Mouse (Mus musculus) liver, embryonic 16.5 days (tissue): ENCODE results near the gene Ncf2. TPM values are rescaled to one million over a fixed set of nuclear protein-coding genes. Genes with fewer than 3 reads are reported as not detected.

Experiments
- ATAC-seq: fragments of 200-750 bp; cut with Nextera tagmentation; 2 replicates; pipeline ENCODE4 v1.8.0; 2017; ENCODE audit warnings: low read depth, mild to moderate bottlenecking, moderate number of reproducible peaks, moderate library complexity
- H3K27ac ChIP-seq: fragments of 300-500 bp; sonication (generic); 2 replicates; pipeline ENCODE4 v1.5.1; 2014; ENCODE audit warnings: mild to moderate bottlenecking, low read length
- H3K27me3 ChIP-seq: fragments of 300-500 bp; sonication (generic); 2 replicates; pipeline ENCODE4 v1.6.1; 2014; ENCODE audit warnings: low read depth, low read length, mixed read lengths; ENCODE audit not compliant: control insufficient read depth, insufficient read depth
- H3K36me3 ChIP-seq: fragments of 300-500 bp; sonication (generic); 2 replicates; pipeline ENCODE4 v1.6.1; 2014; ENCODE audit warnings: mild to moderate bottlenecking; ENCODE audit not compliant: control insufficient read depth, insufficient read depth
- H3K4me1 ChIP-seq: fragments of 300-500 bp; sonication (generic); 2 replicates; pipeline ENCODE4 v1.6.1; 2014; ENCODE audit warnings: low read depth, low read length, mixed read lengths; ENCODE audit not compliant: control insufficient read depth
- H3K4me2 ChIP-seq: fragments of 300-500 bp; sonication (generic); 2 replicates; pipeline ENCODE4 v1.6.1; 2014; ENCODE audit warnings: low read depth, low read length, mixed read lengths
- H3K4me3 ChIP-seq: fragments of 300-500 bp; sonication (generic); 2 replicates; pipeline ENCODE4 v1.5.1; 2014; ENCODE audit warnings: low read depth, mild to moderate bottlenecking, low read length
- H3K9ac ChIP-seq: fragments of 300-500 bp; sonication (generic); 2 replicates; pipeline ENCODE4 v1.6.1; 2014; ENCODE audit warnings: low read depth, low read length
- H3K9me3 ChIP-seq: fragments of 300-500 bp; sonication (generic); replicated peaks from 2 replicates; pipeline ENCODE4 v1.6.1; 2016; ENCODE audit warnings: low read length; ENCODE audit not compliant: control insufficient read depth
- WGBS: fragments of 180-500 bp; shearing (Covaris S2); extraction: QIAGEN DNeasy Blood & Tissue Kit; methylation state at CpG from one replicate; pipeline ENCODE4 v1.1.7; 2014; ENCODE audit not compliant: insufficient replicate concordance; 5-methylcytosine and 5-hydroxymethylcytosine counted together
- polyA plus RNA-seq: library from polyadenylated mRNA; unstranded; fragments of >200 nt; fragmentation: Nextera tagmentation; extraction: Ambion mirVana; gene quantifications from 2 replicates; pipeline ENCODE4 v1.2.1, GENCODE M21; 2015

The Ncf2 gene
- polyA plus RNA-seq, 1 experiment from 2014 or later, result 13.1 TPM

- Histone ChIP-seq H3K9me3 (no peaks in the 10 kb centered on the region), H3K4me1 (no peaks in the 10 kb centered on the region), H3K36me3 (no peaks in the 10 kb centered on the region), H3K27ac (no peak overlapping the region), H3K4me2 (no peak overlapping the region), H3K9ac (no peak overlapping the region), H3K27me3 (no peaks in the 10 kb centered on the region), H3K4me3 (no peak overlapping the region)
- 62% methylated on average over 9 of the region's 9 CpGs for WGBS
- no peak for ATAC-seq
Measured at GRCm38 (mm10) chr1:152824206-152824605, 24.2 kb downstream of the Ncf2 start.

GRCm38 (mm10) chr1:152826446-152826845 lies 26.5 kb downstream of the Ncf2 start:
- Histone ChIP-seq H3K36me3 (no peaks in the 10 kb centered on the region), H3K4me2 (no peak overlapping the region), H3K4me3 (no peak overlapping the region), H3K27ac (no peak overlapping the region), H3K9me3 (no peaks in the 10 kb centered on the region), H3K4me1 (no peaks in the 10 kb centered on the region), H3K27me3 (no peaks in the 10 kb centered on the region), H3K9ac (no peak overlapping the region)
- ATAC-seq, result no peak
- WGBS, result 68% methylated on average over 5 of the region's 5 CpGs

GRCm38 (mm10) chr1:152828168-152828567 lies 28.2 kb downstream of the Ncf2 start:
- Histone ChIP-seq H3K4me1 (no peaks in the 10 kb centered on the region), H3K36me3 (no peaks in the 10 kb centered on the region), H3K9ac (no peak overlapping the region), H3K9me3 (no peaks in the 10 kb centered on the region), H3K27ac (no peak overlapping the region), H3K4me2 (no peak overlapping the region), H3K4me3 (no peak overlapping the region), H3K27me3 (no peaks in the 10 kb centered on the region)
- WGBS, result 72% methylated on average over 5 of the region's 5 CpGs
- ATAC-seq, result no peak

- no peaks in the 10 kb centered on the region for H3K27me3 ChIP-seq
- WGBS, result 67% methylated on average over 10 of the region's 10 CpGs
- no peak overlapping the region for H3K4me2 ChIP-seq
- H3K27ac ChIP-seq, result no peak overlapping the region
- H3K4me3 ChIP-seq, result no peak overlapping the region
- H3K9ac ChIP-seq, result no peak overlapping the region
- H3K9me3 ChIP-seq, result no peaks in the 10 kb centered on the region
- H3K36me3 ChIP-seq, result no peaks in the 10 kb centered on the region
- H3K4me1 ChIP-seq, result no peaks in the 10 kb centered on the region
- ATAC-seq, result no peak
Measured at GRCm38 (mm10) chr1:152828637-152829355, 28.8 kb downstream of the Ncf2 start.

- ATAC-seq, result no peak
- H3K4me2 ChIP-seq, result no peak overlapping the region
- no peak overlapping the region for H3K4me3 ChIP-seq
- no peaks in the 10 kb centered on the region for H3K4me1 ChIP-seq
- no peaks in the 10 kb centered on the region for H3K9me3 ChIP-seq
- H3K36me3 ChIP-seq, result no peaks in the 10 kb centered on the region
- WGBS, result 81% methylated on average over 9 of the region's 9 CpGs
- H3K27me3 ChIP-seq, result no peaks in the 10 kb centered on the region
- H3K9ac ChIP-seq, result no peak overlapping the region
- H3K27ac ChIP-seq, result no peak overlapping the region
Measured at GRCm38 (mm10) chr1:152830054-152830453, 30.1 kb downstream of the Ncf2 start.

- 75% methylated on average over 8 of the region's 8 CpGs for WGBS
- ATAC-seq, result no peak
Measured at GRCm38 (mm10) chr1:152831003-152831402, 31.0 kb downstream of the Ncf2 start.

GRCm38 (mm10) chr1:152831619-152832018 lies 31.6 kb downstream of the Ncf2 start:
- Histone ChIP-seq H3K4me2 (no peak overlapping the region), H3K4me1 (no peaks in the 10 kb centered on the region), H3K27me3 (no peaks in the 10 kb centered on the region), H3K9ac (no peak overlapping the region), H3K9me3 (no peaks in the 10 kb centered on the region), H3K36me3 (peaks cover 7% of the 10 kb centered on the region), H3K27ac (no peak overlapping the region), H3K4me3 (no peak overlapping the region)
- no peak for ATAC-seq
- 67% methylated on average over 5 of the region's 5 CpGs for WGBS

More at GRCm38 (mm10) chr1:152831003-152831402, 31.0 kb downstream of the Ncf2 start:
- Histone ChIP-seq H3K9me3 (no peaks in the 10 kb centered on the region), H3K4me2 (no peak overlapping the region), H3K9ac (no peak overlapping the region), H3K27ac (no peak overlapping the region), H3K4me1 (no peaks in the 10 kb centered on the region), H3K4me3 (no peak overlapping the region), H3K36me3 (peaks cover 4% of the 10 kb centered on the region), H3K27me3 (no peaks in the 10 kb centered on the region)

GRCm38 (mm10) chr1:152832316-152832715 lies 32.3 kb downstream of the Ncf2 start:
- WGBS, result 58% methylated on average over 6 of the region's 6 CpGs
- H3K4me3 ChIP-seq, result no peak overlapping the region
- H3K4me2 ChIP-seq, result no peak overlapping the region
- H3K36me3 ChIP-seq, result peaks cover 9% of the 10 kb centered on the region
- no peak for ATAC-seq
- H3K27me3 ChIP-seq, result no peaks in the 10 kb centered on the region
- no peak overlapping the region for H3K27ac ChIP-seq
- H3K9ac ChIP-seq, result no peak overlapping the region
- no peaks in the 10 kb centered on the region for H3K9me3 ChIP-seq
- H3K4me1 ChIP-seq, result no peaks in the 10 kb centered on the region

GRCm38 (mm10) chr1:152835061-152835460 lies 35.1 kb downstream of the Ncf2 start:
- ATAC-seq, result no peak
- Histone ChIP-seq H3K9me3 (no peaks in the 10 kb centered on the region), H3K36me3 (peaks cover 22% of the 10 kb centered on the region), H3K4me2 (no peak overlapping the region), H3K27me3 (no peaks in the 10 kb centered on the region), H3K4me1 (no peaks in the 10 kb centered on the region), H3K27ac (no peak overlapping the region), H3K9ac (no peak overlapping the region), H3K4me3 (no peak overlapping the region)
- 82% methylated on average over 3 of the region's 3 CpGs for WGBS
